Mouse (Mus musculus) neural tube, embryonic 15.5 days (tissue): ENCODE data around the gene Cd63. TPM values are rescaled to one million over a fixed set of nuclear protein-coding genes. Genes with fewer than 3 reads are reported as not detected.

ENCODE experiments used
- ATAC-seq: fragments of 200-750 bp; cut with Nextera tagmentation; 2 replicates; pipeline ENCODE4 v1.8.0; 2017; ENCODE audit warnings: mild to moderate bottlenecking, moderate TSS enrichment, moderate library complexity; ENCODE audit not compliant: low FRiP score
- H3K27ac ChIP-seq: fragments of 300-500 bp; sonication (generic); replicated peaks from 2 replicates; pipeline ENCODE4 v1.5.1; 2015; ENCODE audit warnings: mild to moderate bottlenecking, inconsistent platforms
- H3K27me3 ChIP-seq: fragments of 300-500 bp; sonication (generic); replicated peaks from 2 replicates; pipeline ENCODE4 v1.6.1; 2015; ENCODE audit warnings: inconsistent platforms
- H3K36me3 ChIP-seq: fragments of 300-500 bp; sonication (generic); 2 replicates; pipeline ENCODE4 v1.6.1; 2015; ENCODE audit warnings: inconsistent platforms
- H3K4me1 ChIP-seq: fragments of 300-500 bp; sonication (generic); 2 replicates; pipeline ENCODE4 v1.6.1; 2015; ENCODE audit warnings: inconsistent platforms
- H3K4me2 ChIP-seq: fragments of 300-500 bp; sonication (generic); 2 replicates; pipeline ENCODE4 v1.6.1; 2015; ENCODE audit warnings: inconsistent platforms, mild to moderate bottlenecking, moderate library complexity
- H3K4me3 ChIP-seq: fragments of 300-500 bp; sonication (generic); replicated peaks from 2 replicates; pipeline ENCODE4 v1.5.1; 2015; ENCODE audit warnings: mild to moderate bottlenecking, inconsistent platforms
- H3K9ac ChIP-seq: fragments of 300-500 bp; sonication (generic); replicated peaks from 2 replicates; pipeline ENCODE4 v1.6.1; 2015; ENCODE audit warnings: mild to moderate bottlenecking, inconsistent platforms
- H3K9me3 ChIP-seq: fragments of 300-500 bp; sonication (generic); replicated peaks from 2 replicates; pipeline ENCODE4 v1.6.1; 2016; ENCODE audit warnings: inconsistent platforms
- WGBS: fragments of 180-500 bp; shearing (Covaris S2); methylation state at CpG from one replicate; pipeline ENCODE4 v1.1.7; 2015; ENCODE audit warnings: mixed read lengths; 5-methylcytosine and 5-hydroxymethylcytosine counted together
- polyA plus RNA-seq: library from polyadenylated mRNA; unstranded; fragments of >200 nt; fragmentation: Nextera tagmentation; extraction: Ambion mirVana; gene quantifications from 2 replicates; pipeline ENCODE4 v1.2.1, GENCODE M21; 2015

Gene Cd63
- polyA plus RNA-seq, 1 experiment from 2014 or later: 254 TPM

GRCm38 (mm10) chr10:128950208-128950887, 49.6 kb downstream of the Cd63 start:
- no peaks in the 10 kb centered on the region for H3K27me3 ChIP-seq
- WGBS: 64% methylated on average over 16 of the region's 16 CpGs

GRCm38 (mm10) chr10:128958340-128958739, 57.6 kb downstream of the Cd63 start:
- Histone ChIP-seq H3K9me3 (no peaks in the 10 kb centered on the region), H3K4me1 (no peaks in the 10 kb centered on the region), H3K4me2 (no peak overlapping the region), H3K9ac (no peak overlapping the region), H3K4me3 (no peak overlapping the region), H3K27me3 (no peaks in the 10 kb centered on the region; the same call in 1 of the 2 replicates), H3K36me3 (no peaks in the 10 kb centered on the region), H3K27ac (no peak overlapping the region)
- ATAC-seq: no peak
- WGBS: 83% methylated on average over 10 of the region's 10 CpGs

More at GRCm38 (mm10) chr10:128950208-128950887, 49.6 kb downstream of the Cd63 start:
- no peak for ATAC-seq
- Histone ChIP-seq H3K36me3 (no peaks in the 10 kb centered on the region), H3K9me3 (no peaks in the 10 kb centered on the region), H3K9ac (no peak overlapping the region), H3K4me3 (no peak overlapping the region), H3K4me2 (no peak overlapping the region), H3K27ac (no peak overlapping the region), H3K4me1 (no peaks in the 10 kb centered on the region)

- 79% methylated on average over 4 of the region's 4 CpGs for WGBS
- Histone ChIP-seq H3K27ac (no peak overlapping the region), H3K4me3 (no peak overlapping the region), H3K9ac (no peak overlapping the region), H3K4me2 (no peak overlapping the region), H3K27me3 (no peaks in the 10 kb centered on the region; the same call in 1 of the 2 replicates), H3K9me3 (no peaks in the 10 kb centered on the region), H3K4me1 (no peaks in the 10 kb centered on the region), H3K36me3 (no peaks in the 10 kb centered on the region)
- no peak for ATAC-seq
These were observed 59.4 kb downstream of the Cd63 start for GRCm38 (mm10) chr10:128960142-128960541.

- Histone ChIP-seq H3K9me3 (no peaks in the 10 kb centered on the region), H3K9ac (no peak within 1 kb of the TSS), H3K4me2 (no peak within 1 kb of the TSS), H3K27me3 (no peaks in the 10 kb centered on the region; the same call in 1 of the 2 replicates), H3K4me1 (no peaks in the 10 kb centered on the region), H3K4me3 (no peak within 1 kb of the TSS), H3K36me3 (no peaks in the 10 kb centered on the region), H3K27ac (no peak within 1 kb of the TSS)
- 84% methylated on average over 12 of the region's 12 CpGs for WGBS
- no peak for ATAC-seq
These were observed 60.1 kb downstream of the Cd63 start, which contains the start of gene Mettl7b for GRCm38 (mm10) chr10:128960590-128961584. Gene Mettl7b (minus strand): TSS chr10:128960988.

Other genes starting within 250 kb of the Cd63 start
- 15.7 and 17.0 TPM in 2 replicates for gene Suox, start 226.9 kb upstream of the Cd63 start, polyA plus RNA-seq
- gene Rab5b, start 204.7 kb upstream of the Cd63 start, polyA plus RNA-seq: 103 and 108 TPM in 2 replicates
- 0.49 and 1.1 TPM in 2 replicates for gene Pmel, start 196.8 kb upstream of the Cd63 start, polyA plus RNA-seq
- 16.1 and 33.7 TPM in 2 replicates for gene Cdk2, start 196.0 kb upstream of the Cd63 start, polyA plus RNA-seq
- 7.7 and 13.2 TPM in 2 replicates for gene Dgka, start 156.1 kb upstream of the Cd63 start, polyA plus RNA-seq
- gene Pym1, start 153.1 kb upstream of the Cd63 start, polyA plus RNA-seq: 41.7 and 42.7 TPM in 2 replicates
- gene Mmp19, start 110.1 kb upstream of the Cd63 start, polyA plus RNA-seq: 0.56 and 0.88 TPM in 2 replicates
- 50.6 TPM in 2 replicates for gene Dnajc14, start 96.9 kb upstream of the Cd63 start, polyA plus RNA-seq
- gene Tmem198b, start 96.6 kb upstream of the Cd63 start, polyA plus RNA-seq: 14.4 and 16.6 TPM in 2 replicates
- gene Sarnp, start 83.7 kb upstream of the Cd63 start, polyA plus RNA-seq: 147 and 153 TPM in 2 replicates
- 23.5 and 34.2 TPM in 2 replicates for gene Ormdl2, start 79.3 kb upstream of the Cd63 start, polyA plus RNA-seq
- gene Gdf11, start 9.3 kb upstream of the Cd63 start, polyA plus RNA-seq: 6.8 and 9.0 TPM in 2 replicates
- 15.7 and 19.8 TPM in 2 replicates for gene Rdh5, start 21.9 kb downstream of the Cd63 start, polyA plus RNA-seq
- gene Bloc1s1, start 23.0 kb downstream of the Cd63 start, polyA plus RNA-seq: 248 and 265 TPM in 2 replicates
- gene Itga7, start 32.8 kb downstream of the Cd63 start, polyA plus RNA-seq: 7.2 and 8.8 TPM in 2 replicates
- gene Mettl7b, start 60.0 kb downstream of the Cd63 start, polyA plus RNA-seq: 0.19 TPM in 1 of 2 replicates, not detected in the other
- gene Olfr9, start 88.4 kb downstream of the Cd63 start, polyA plus RNA-seq: not detected in 2 replicates
- not detected in 2 replicates for gene Olfr763, start 109.8 kb downstream of the Cd63 start, polyA plus RNA-seq
- not detected in 2 replicates for gene Olfr764-ps1, start 138.9 kb downstream of the Cd63 start, polyA plus RNA-seq
- not detected in 2 replicates for gene Olfr765, start 149.0 kb downstream of the Cd63 start, polyA plus RNA-seq
- not detected in 2 replicates for gene Olfr766-ps1, start 168.0 kb downstream of the Cd63 start, polyA plus RNA-seq
- not detected in 2 replicates for gene Olfr767, start 181.9 kb downstream of the Cd63 start, polyA plus RNA-seq
- gene Olfr768, start 198.4 kb downstream of the Cd63 start, polyA plus RNA-seq: not detected in 2 replicates
- not detected in 2 replicates for gene Olfr769, start 216.9 kb downstream of the Cd63 start, polyA plus RNA-seq
- not detected in 2 replicates for gene Olfr770, start 238.0 kb downstream of the Cd63 start, polyA plus RNA-seq